ENCODE assay signal across 11 mouse cellular contexts in the genomic region with DNA sequence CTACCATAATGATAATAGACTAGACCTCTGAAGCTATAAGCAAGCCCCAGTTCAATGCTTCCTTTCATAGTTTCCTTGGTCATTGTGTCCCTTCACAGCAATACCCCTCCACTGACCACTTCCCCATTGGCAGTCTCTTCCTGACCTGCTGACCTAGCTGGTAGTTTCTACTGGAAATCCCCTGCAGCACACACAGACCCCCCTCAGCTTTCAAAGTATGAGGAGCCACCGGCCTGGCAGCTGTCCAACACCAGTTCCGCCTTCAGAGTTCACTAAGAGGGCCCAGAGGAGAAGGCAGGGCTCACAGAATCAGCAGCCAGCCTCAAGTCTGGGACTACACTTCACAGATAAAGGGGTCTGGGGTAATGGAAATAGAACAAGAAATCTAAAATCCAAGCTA. TPM values are rescaled to one million over a fixed set of nuclear protein-coding genes. Genes with fewer than 3 reads are reported as not detected.
DNase-seq lines count a peak whose midpoint lies in the region; ATAC-seq and TF ChIP-seq lines count a peak whose summit lies in the region.
"Had no signal": no experiment of that assay in that cellular context is flagged by ENCODE, and none has a peak within 500 bp of the region (broad histone marks: within the 10 kb centered on the region; RNA-seq: fewer than 3 reads in every experiment).

No protein-coding gene starts in this region.

- H3K27me3 ChIP-seq in limb, embryonic 14.5 days (ENCODE audit: control insufficient read depth, insufficient read depth, low read length), result no peaks in the 10 kb centered on the region
- H3K27me3 ChIP-seq in limb, embryonic 10.5 days (ENCODE audit: low read depth, poor library complexity, severe bottlenecking), result no peaks in the 10 kb centered on the region
- H3K27me3 ChIP-seq: heart, embryonic 15.5 days; stomach, embryonic 15.5 days had no signal

- no peak overlapping the region for H3K4me3 ChIP-seq in limb, embryonic 14.5 days (replicated peaks; ENCODE audit: low read length)
- H3K4me3 ChIP-seq in limb, embryonic 10.5 days, result no peak overlapping the region
- H3K4me3 ChIP-seq in bone marrow macrophage, adult 2 months (ENCODE audit: insufficient read depth, low read length), result no peak overlapping the region
- H3K4me3 ChIP-seq: heart, embryonic 15.5 days; myocyte; stomach, embryonic 15.5 days had no signal

- 33% methylated on average over 2 of the region's 2 CpGs for WGBS in limb, embryonic 14.5 days
- WGBS in limb, embryonic 10.5 days, result 71% methylated on average over 2 of the region's 2 CpGs

- no peak; the same call in 1 of the 2 replicates for ATAC-seq in limb, embryonic 14.5 days (ENCODE audit: low FRiP score, low read depth)
- ATAC-seq in activated CD4-positive, CD25-positive, alpha-beta regulatory T cell, adult 4 months, result no peak

- no peak for TF ChIP-seq POLR2A in limb, embryonic 14.5 days (IDR thresholded peaks at IDR 0.05; ENCODE audit: borderline replicate concordance, extremely low read depth, insufficient read depth, insufficient read length)
- no peak for TF ChIP-seq POLR2A in bone marrow macrophage, adult 2 months (IDR thresholded peaks at IDR 0.05; ENCODE audit: borderline replicate concordance, low read depth, low read length)

- no peak overlapping the region for H3K4me2 ChIP-seq in limb, embryonic 14.5 days (replicated peaks; ENCODE audit: low read depth, low read length, severe bottlenecking)
- H3K4me2 ChIP-seq: heart, embryonic 15.5 days; stomach, embryonic 15.5 days had no signal

- no peaks in the 10 kb centered on the region for H3K9me3 ChIP-seq in limb, embryonic 14.5 days (ENCODE audit: control insufficient read depth, low read length)
- H3K9me3 ChIP-seq in limb, embryonic 10.5 days (replicated peaks), result no peaks in the 10 kb centered on the region
- H3K9me3 ChIP-seq: heart, embryonic 15.5 days; stomach, embryonic 15.5 days had no signal

- H3K36me3 ChIP-seq in limb, embryonic 14.5 days (ENCODE audit: control insufficient read depth, insufficient read depth, low read length), result no peaks in the 10 kb centered on the region
- no peaks in the 10 kb centered on the region for H3K36me3 ChIP-seq in limb, embryonic 10.5 days
- H3K36me3 ChIP-seq: heart, embryonic 15.5 days; stomach, embryonic 15.5 days had no signal

- no peak overlapping the region for H3K27ac ChIP-seq in limb, embryonic 14.5 days (replicated peaks; ENCODE audit: low read depth, low read length)
- no peak overlapping the region for H3K27ac ChIP-seq in limb, embryonic 10.5 days
- peak overlapping the region; percentile 72 for H3K27ac ChIP-seq in bone marrow macrophage, adult 2 months (ENCODE audit: insufficient read depth, low read depth, low read length)
- H3K27ac ChIP-seq: stomach, embryonic 15.5 days had no signal

- peak; percentile 34 for DNase-seq in limb, embryonic 14.5 days (ENCODE audit: low spot score)
- no peak for DNase-seq in limb, embryonic 10.5 days (ENCODE audit: low spot score)
- peak; percentile 60 for DNase-seq in Muller cell, postnatal 12 days (ENCODE audit: inconsistent ontology term)
- peak; percentile 58 for DNase-seq in lung, postnatal 14 days
- DNase-seq in c-Kit-positive CD71-positive TER-119-positive erythroid progenitor cells, embryonic 14.5 days (ENCODE audit: low spot score), result no peak
- DNase-seq: embryo, embryonic 11 days had no signal

- no peak for TF ChIP-seq CTCF in bone marrow macrophage, adult 2 months (IDR thresholded peaks at IDR 0.05; ENCODE audit: low read depth, low read length)

- H3K9ac ChIP-seq in limb, embryonic 14.5 days (ENCODE audit: low read depth, low read length, severe bottlenecking), result no peak overlapping the region
- H3K9ac ChIP-seq: heart, embryonic 15.5 days; stomach, embryonic 15.5 days had no signal

- H3K4me1 ChIP-seq in limb, embryonic 14.5 days (ENCODE audit: control insufficient read depth, insufficient read depth, low read length), result no peaks in the 10 kb centered on the region
- peaks cover 15% of the 10 kb centered on the region for H3K4me1 ChIP-seq in limb, embryonic 10.5 days
- peaks cover 87% of the 10 kb centered on the region for H3K4me1 ChIP-seq in bone marrow macrophage, adult 2 months (ENCODE audit: control insufficient read depth, insufficient read depth, low read length)

RNA-seq across cellular contexts. Expression of a gene that starts 17.6 kb away (rescaled TPM):
- 1.6 and 1.8 TPM in 2 replicates for polyA plus RNA-seq in limb, embryonic 14.5 days (2012; rRNA removed)
- 1.7 and 2.1 TPM in 2 replicates for polyA plus RNA-seq in limb, embryonic 14.5 days (2014; fragmentation: Nextera tagmentation; extraction: Ambion mirVana)
- polyA plus RNA-seq in limb, embryonic 10.5 days (2016; fragmentation: Nextera tagmentation; extraction: Ambion mirVana), result 0.99 and 1.9 TPM in 2 replicates
- 12.2 and 12.5 TPM in 2 replicates for polyA plus RNA-seq in bone marrow macrophage, adult 2 months (2012; ENCODE audit: insufficient read depth, insufficient read length, missing spikeins)
- polyA plus RNA-seq in activated CD4-positive, CD25-positive, alpha-beta regulatory T cell, adult 4 months (2017; shearing (Covaris generic)), result 1 to 10 TPM; 7.8 to 8.7 TPM

RNA-seq across cellular contexts. Expression of a gene that starts 36.4 kb away (rescaled TPM):
- 117 and 129 TPM in 2 replicates for polyA plus RNA-seq in limb, embryonic 14.5 days (2012; rRNA removed)
- 112 and 118 TPM in 2 replicates for polyA plus RNA-seq in limb, embryonic 14.5 days (2014; fragmentation: Nextera tagmentation; extraction: Ambion mirVana)
- 105 and 116 TPM in 2 replicates for polyA plus RNA-seq in limb, embryonic 10.5 days (2016; fragmentation: Nextera tagmentation; extraction: Ambion mirVana)
- polyA plus RNA-seq in bone marrow macrophage, adult 2 months (2012; ENCODE audit: insufficient read depth, insufficient read length, missing spikeins), result 45.1 and 48.0 TPM in 2 replicates
- polyA plus RNA-seq in activated CD4-positive, CD25-positive, alpha-beta regulatory T cell, adult 4 months (2017; shearing (Covaris generic)), result 10 to 100 TPM; 46.7 to 61.4 TPM

Comparison
In these comparisons a context has a peak if more than half of its experiments do, and no peak if none do; other contexts are left out.
1. DNase-seq: peak in limb, embryonic 14.5 days (single experiment), Muller cell, postnatal 12 days (single experiment) and lung, postnatal 14 days (single experiment); none in limb, embryonic 10.5 days (single experiment) and c-Kit-positive CD71-positive TER-119-positive erythroid progenitor cells, embryonic 14.5 days (single experiment).